9 mouse cellular contexts compared by ENCODE assay signal in the genomic region with DNA sequence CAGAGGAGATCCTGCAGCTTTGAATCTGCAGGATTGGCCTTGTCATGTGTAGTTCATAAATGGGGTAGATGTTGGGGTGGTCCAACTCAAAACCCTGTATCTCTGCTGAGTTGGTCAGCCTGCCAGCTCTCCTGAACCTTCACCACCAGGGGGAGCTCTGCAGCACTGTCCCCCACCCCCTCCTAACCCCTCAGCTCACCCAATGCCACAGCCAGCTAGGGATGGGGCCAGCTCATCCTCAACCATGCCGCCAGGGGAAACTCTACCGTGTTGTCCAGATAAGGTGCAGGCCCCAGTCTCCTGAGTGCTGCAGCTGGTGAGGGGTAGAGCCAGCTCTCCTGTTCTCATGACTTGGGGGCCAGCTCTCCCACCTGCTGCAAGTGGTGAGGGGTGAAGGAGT.
DNase-seq lines count a peak whose midpoint lies in the region; ATAC-seq and TF ChIP-seq lines count a peak whose summit lies in the region.
"Had no signal": no experiment of that assay in that cellular context is flagged by ENCODE, and none has a peak within 500 bp of the region (broad histone marks: within the 10 kb centered on the region; RNA-seq: fewer than 3 reads in every experiment).

No protein-coding gene starts in this region.

- H3K4me1 ChIP-seq in heart, embryonic 11.5 days (ENCODE audit: control insufficient read depth, insufficient read depth, low read length) = no peaks in the 10 kb centered on the region
- no peaks in the 10 kb centered on the region for H3K4me1 ChIP-seq in bone marrow macrophage, adult 2 months (ENCODE audit: control insufficient read depth, insufficient read depth, low read length)
- H3K4me1 ChIP-seq in midbrain, embryonic 14.5 days (ENCODE audit: control insufficient read depth, insufficient read depth, low read length) = no peaks in the 10 kb centered on the region
- H3K4me1 ChIP-seq: limb, embryonic 12.5 days had no signal

- no peak overlapping the region for H3K9ac ChIP-seq in heart, embryonic 11.5 days (ENCODE audit: low read depth, low read length)
- no peak overlapping the region for H3K9ac ChIP-seq in midbrain, embryonic 14.5 days (replicated peaks; ENCODE audit: low read length)
- H3K9ac ChIP-seq: limb, embryonic 12.5 days had no signal

- TF ChIP-seq CTCF in bone marrow macrophage, adult 2 months (IDR thresholded peaks at IDR 0.05; ENCODE audit: low read depth, low read length) = peak; percentile 60

- no peak; the same call in 1 of the 2 replicates for ATAC-seq in heart, embryonic 11.5 days (replicated peaks; ENCODE audit: insufficient number of reproducible peaks, low FRiP score, low TSS enrichment)
- no peak for ATAC-seq in midbrain, embryonic 14.5 days (ENCODE audit: low FRiP score, low TSS enrichment)

- H3K9me3 ChIP-seq in heart, embryonic 11.5 days (replicated peaks; ENCODE audit: control insufficient read depth, low read length) = no peaks in the 10 kb centered on the region
- H3K9me3 ChIP-seq in midbrain, embryonic 14.5 days (ENCODE audit: control insufficient read depth, low read length) = no peaks in the 10 kb centered on the region
- H3K9me3 ChIP-seq: limb, embryonic 12.5 days had no signal

- intact Hi-C loops in gastrocnemius, postnatal 14 days (cut with DNase I; ENCODE audit: low total_unique reads) = no loop called here

- WGBS in heart, embryonic 11.5 days (ENCODE audit: insufficient replicate concordance) = 15% methylated on average over 2 of the region's 2 CpGs
- 24% methylated on average over 2 of the region's 2 CpGs for WGBS in midbrain, embryonic 14.5 days

- TF ChIP-seq POLR2A in bone marrow macrophage, adult 2 months (IDR thresholded peaks at IDR 0.05; ENCODE audit: borderline replicate concordance, low read depth, low read length) = no peak

- no peak overlapping the region for H3K4me3 ChIP-seq in heart, embryonic 11.5 days (ENCODE audit: low read depth, low read length)
- H3K4me3 ChIP-seq in bone marrow macrophage, adult 2 months (ENCODE audit: insufficient read depth, low read length) = no peak overlapping the region
- H3K4me3 ChIP-seq in midbrain, embryonic 14.5 days (replicated peaks; ENCODE audit: low read depth, low read length) = no peak overlapping the region
- H3K4me3 ChIP-seq: limb, embryonic 12.5 days had no signal

- H3K27ac ChIP-seq in heart, embryonic 11.5 days (ENCODE audit: low read depth, low read length) = no peak overlapping the region
- H3K27ac ChIP-seq in bone marrow macrophage, adult 2 months (ENCODE audit: insufficient read depth, low read depth, low read length) = no peak overlapping the region
- no peak overlapping the region for H3K27ac ChIP-seq in midbrain, embryonic 14.5 days (replicated peaks; ENCODE audit: low read depth, low read length)
- H3K27ac ChIP-seq: limb, embryonic 12.5 days had no signal

- H3K27me3 ChIP-seq in heart, embryonic 11.5 days (ENCODE audit: control insufficient read depth, insufficient read depth, low read length) = no peaks in the 10 kb centered on the region
- no peaks in the 10 kb centered on the region for H3K27me3 ChIP-seq in midbrain, embryonic 14.5 days (ENCODE audit: control insufficient read depth, insufficient read depth, low read length)
- H3K27me3 ChIP-seq: limb, embryonic 12.5 days had no signal

- no peak overlapping the region for H3K4me2 ChIP-seq in heart, embryonic 11.5 days
- H3K4me2 ChIP-seq in midbrain, embryonic 14.5 days (ENCODE audit: low read length) = no peak overlapping the region
- H3K4me2 ChIP-seq: limb, embryonic 12.5 days had no signal

- H3K36me3 ChIP-seq in heart, embryonic 11.5 days (ENCODE audit: control insufficient read depth, insufficient read depth, low read length) = no peaks in the 10 kb centered on the region
- H3K36me3 ChIP-seq in midbrain, embryonic 14.5 days (ENCODE audit: control insufficient read depth, insufficient read depth, low read length) = no peaks in the 10 kb centered on the region
- H3K36me3 ChIP-seq: limb, embryonic 12.5 days had no signal

- peak; percentile 18 to 59 for DNase-seq in heart, adult 18-20 months
- peak; percentile 75 for DNase-seq in CD4-positive, CD25-positive, alpha-beta regulatory T cell, adult 2 months (ENCODE audit: low read depth, low spot score)
- DNase-seq in gastrocnemius, postnatal 14 days = peak; percentile 51
- DNase-seq in kidney, postnatal 36 days = peak; percentile 7 to 68
- peak; percentile 26 for DNase-seq in midbrain, embryonic 14.5 days
- peak; percentile 58 for DNase-seq in thymus, postnatal 25 days
